Mouse (Mus musculus) testis, adult 2 months (tissue): ENCODE data around the gene Sctr.

Experiments
- CTCF ChIP-seq: fragments of 200-500 bp; IDR thresholded peaks from 2 replicates; pipeline ENCODE4 v1.5.1; 2012; ENCODE audit warnings: low read depth, mild to moderate bottlenecking, inconsistent platforms, low read length, moderate library complexity; ENCODE audit not compliant: control insufficient read depth, insufficient read depth, insufficient replicate concordance
- POLR2A ChIP-seq: fragments of 200-500 bp; IDR thresholded peaks from 2 replicates; pipeline ENCODE4 v1.6.1; 2012; ENCODE audit warnings: low read depth, mild to moderate bottlenecking, inconsistent platforms, low read length, moderate library complexity; ENCODE audit not compliant: control insufficient read depth

DNA sequence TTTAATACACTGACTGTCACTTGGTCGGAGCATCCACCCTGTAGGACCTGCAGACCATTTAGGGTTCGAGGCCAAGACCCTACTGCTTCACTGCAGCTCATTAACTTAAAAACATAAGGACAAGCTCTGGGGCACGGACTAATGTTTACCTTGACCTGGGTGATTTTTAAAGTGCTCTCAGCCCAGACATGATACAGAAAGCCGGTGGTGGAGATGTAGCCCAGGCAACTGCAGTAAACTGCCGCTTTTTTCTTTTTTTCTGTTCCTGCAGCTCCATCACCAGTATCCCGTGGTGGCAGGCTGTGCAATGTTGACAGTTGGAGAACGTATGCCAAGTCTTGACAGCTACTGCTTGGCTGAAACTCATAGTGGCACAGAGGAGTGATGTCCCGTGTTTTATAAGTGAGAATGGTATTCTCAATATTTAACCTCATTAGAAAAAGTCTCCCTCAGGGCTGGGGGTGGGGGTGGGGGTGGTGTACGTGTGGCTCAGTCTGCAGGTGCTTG, 48.9 kb upstream of the Sctr start:
- TF ChIP-seq POLR2A: no peak
- no peak for TF ChIP-seq CTCF
